Mouse (Mus musculus) left cerebral cortex, postnatal 36 days (tissue): ENCODE measurements around the gene Renbp. TPM values are rescaled to one million over a fixed set of nuclear protein-coding genes. Genes with fewer than 3 reads are reported as not detected.

Experiments used
- DNase-seq, 2 experiments: peaks; one replicate each; pipeline ENCODE4 v3.0.0; 2021 to 2022; ENCODE audit warnings: low spot score in 2 of 2, mixed read lengths in 1 of 2
- intact Hi-C: fragments of 180-260 bp; cut with DNase I; formaldehyde crosslinking; loops from one replicate; pipeline ENCODE4 v1.15.1; 2025
- total RNA-seq, 2 experiments: library from RNA; stranded (reverse); gene quantifications; 2 replicates each; pipeline ENCODE4 v1.2.3; 2021

Gene Renbp
- total RNA-seq, 2 experiments from 2014 or later = 5.5 to 7.3 TPM

- no peak for DNase-seq
- intact Hi-C loops = loop anchor here (5.0 kb wide), 1 partner anchor 135 kb away; the partner anchor contains the start of genes Idh3g and Ssr4
Observed at GRCm38 (mm10) chrX:73922550-73922882, 8.1 kb downstream of the Renbp start.

- intact Hi-C loops = loop anchor here (5.0 kb wide), 1 partner anchor 135 kb away; the partner anchor contains the start of genes Idh3g and Ssr4
- peak; percentile 84 to 87 for DNase-seq
Observed at GRCm38 (mm10) chrX:73921823-73922549, 8.7 kb downstream of the Renbp start, which contains the start of the genes Arhgap4 and Naa10. Arhgap4 (minus strand) TSS chrX:73921870. Naa10 (minus strand) TSS chrX:73921944.

- intact Hi-C loops = loop anchor here (5.0 kb wide), 1 partner anchor 134 kb away; the partner anchor contains the start of genes Idh3g and Ssr4
- peak in 1 of 2 experiments; percentile 8 for DNase-seq
Observed at GRCm38 (mm10) chrX:73921285-73921822, 9.3 kb downstream of the Renbp start.

- intact Hi-C loops = no loop called here
- no peak for DNase-seq
Observed at GRCm38 (mm10) chrX:73918631-73919030, 12.0 kb downstream of the Renbp start.

- DNase-seq = no peak
- intact Hi-C loops = no loop called here
Observed at GRCm38 (mm10) chrX:73916945-73917344, 13.7 kb downstream of the Renbp start.

- intact Hi-C loops = no loop called here
Observed at GRCm38 (mm10) chrX:73914827-73915703, 15.6 kb downstream of the Renbp start.

GRCm38 (mm10) chrX:73911588-73911987 lies 19.1 kb downstream of the Renbp start:
- intact Hi-C loops = no loop called here
- DNase-seq = no peak

More at GRCm38 (mm10) chrX:73914827-73915703, 15.6 kb downstream of the Renbp start:
- peak; percentile 84 to 87 for DNase-seq

- intact Hi-C loops = no loop called here
Observed at GRCm38 (mm10) chrX:73911156-73911555, 19.5 kb downstream of the Renbp start.

GRCm38 (mm10) chrX:73910451-73910850 lies 20.2 kb downstream of the Renbp start:
- DNase-seq = no peak
- intact Hi-C loops = no loop called here

More at GRCm38 (mm10) chrX:73911156-73911555, 19.5 kb downstream of the Renbp start:
- DNase-seq = no peak

- DNase-seq = no peak
- intact Hi-C loops = no loop called here
Observed at GRCm38 (mm10) chrX:73910049-73910448, 20.6 kb downstream of the Renbp start.

GRCm38 (mm10) chrX:73897959-73898358 lies 32.7 kb downstream of the Renbp start:
- no peak for DNase-seq
- intact Hi-C loops = loop anchor here (5.0 kb wide), 2 partner anchors 101 to 181 kb away; partner anchors contain the start of genes Abcd1 and Bcap31

GRCm38 (mm10) chrX:73895719-73896118 lies 34.9 kb downstream of the Renbp start, which contains the start of gene L1cam:
L1cam (minus strand) TSS chrX:73896105.
- intact Hi-C loops = loop anchor here (5.0 kb wide), 2 partner anchors 98 to 178 kb away; partner anchors contain the start of genes Abcd1 and Bcap31
- DNase-seq = peak; percentile 19 to 39

- intact Hi-C loops = no loop called here
- no peak for DNase-seq
Observed at GRCm38 (mm10) chrX:73892833-73893232, 37.8 kb downstream of the Renbp start.

- intact Hi-C loops = no loop called here
- DNase-seq = no peak
Observed at GRCm38 (mm10) chrX:73891551-73892152, 39.0 kb downstream of the Renbp start, which contains the start of gene Avpr2. Avpr2 (plus strand) TSS chrX:73892102.

- no peak for DNase-seq
- intact Hi-C loops = no loop called here
Observed at GRCm38 (mm10) chrX:73881463-73881862, 49.2 kb downstream of the Renbp start.

- intact Hi-C loops = no loop called here
- no peak for DNase-seq
Observed at GRCm38 (mm10) chrX:73881036-73881427, 49.6 kb downstream of the Renbp start.

- DNase-seq = peak; percentile 13 to 25
- intact Hi-C loops = no loop called here
Observed at GRCm38 (mm10) chrX:73880194-73881035, 50.2 kb downstream of the Renbp start.

- intact Hi-C loops = no loop called here
- DNase-seq = no peak
Observed at GRCm38 (mm10) chrX:73877014-73877413, 53.6 kb downstream of the Renbp start.
